9 mouse cellular contexts compared by ENCODE assay signal in the genomic region with DNA sequence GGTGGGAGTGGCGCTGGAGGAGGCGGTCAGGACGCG. TPM values are rescaled to one million over a fixed set of nuclear protein-coding genes. Genes with fewer than 3 reads are reported as not detected.
A peak's percentile ranks its signal among the peaks of the same experiment; 100 is the strongest.
DNase-seq lines count a peak whose midpoint lies in the region; ATAC-seq and TF ChIP-seq lines count a peak whose summit lies in the region.
"Had no signal": no experiment of that assay in that cellular context is flagged by ENCODE, and none has a peak within 500 bp of the region (broad histone marks: within the 10 kb centered on the region; RNA-seq: fewer than 3 reads in every experiment).

Adora2a (plus strand) TSS at position 6 of the 36 bp plus-strand sequence.

- TF ChIP-seq POLR2A in bone marrow macrophage, adult 2 months (IDR thresholded peaks at IDR 0.05; ENCODE audit: borderline replicate concordance, low read depth, low read length) = no peak

- WGBS in kidney, embryonic 14.5 days = 0% methylated on average over 3 of the region's 4 CpGs
- 3% methylated on average over 4 of the region's 4 CpGs for WGBS in hindbrain, embryonic 10.5 days
- 0% methylated on average over 4 of the region's 4 CpGs for WGBS in midbrain, embryonic 10.5 days

- no peak for DNase-seq in kidney, postnatal 4 days
- no peak for DNase-seq in hindbrain, embryonic 10.5 days (ENCODE audit: low spot score)
- no peak for DNase-seq in midbrain, embryonic 10.5 days (ENCODE audit: low spot score)
- DNase-seq in retina, postnatal 1 day = no peak
- no peak for DNase-seq in gastrocnemius, postnatal 10 days

- TF ChIP-seq CTCF in bone marrow macrophage, adult 2 months (IDR thresholded peaks at IDR 0.05; ENCODE audit: low read depth, low read length) = no peak

- H3K27me3 ChIP-seq in kidney, embryonic 14.5 days (ENCODE audit: control insufficient read depth, insufficient read depth, low read length) = peaks cover 19% of the 10 kb centered on the region
- H3K27me3 ChIP-seq in hindbrain, embryonic 10.5 days (ENCODE audit: insufficient read depth, poor library complexity, severe bottlenecking) = peaks cover 53% of the 10 kb centered on the region
- H3K27me3 ChIP-seq in midbrain, embryonic 10.5 days (ENCODE audit: low read depth, poor library complexity, severe bottlenecking) = peaks cover 46% of the 10 kb centered on the region

- peak within 1 kb of the TSS; percentile 55 for H3K9ac ChIP-seq in kidney, embryonic 14.5 days (ENCODE audit: low read depth, low read length)

- no peak for ATAC-seq in kidney, embryonic 14.5 days (ENCODE audit: low FRiP score, low TSS enrichment)
- no peak for ATAC-seq in granulocyte monocyte progenitor cell, adult 5-6 weeks (replicated peaks; ENCODE audit: poor library complexity, severe bottlenecking)

- H3K4me3 ChIP-seq in kidney, embryonic 14.5 days (ENCODE audit: low read length) = peak within 1 kb of the TSS; percentile 46
- H3K4me3 ChIP-seq in bone marrow macrophage, adult 2 months (ENCODE audit: insufficient read depth, low read length) = peak within 1 kb of the TSS; percentile 30
- H3K4me3 ChIP-seq in hindbrain, embryonic 10.5 days = peak within 1 kb of the TSS; percentile 56
- peak within 1 kb of the TSS; percentile 57 for H3K4me3 ChIP-seq in midbrain, embryonic 10.5 days

- H3K9me3 ChIP-seq in kidney, embryonic 14.5 days (ENCODE audit: control insufficient read depth, low read length) = no peaks in the 10 kb centered on the region
- no peaks in the 10 kb centered on the region for H3K9me3 ChIP-seq in hindbrain, embryonic 10.5 days
- H3K9me3 ChIP-seq in midbrain, embryonic 10.5 days (replicated peaks) = no peaks in the 10 kb centered on the region

- H3K4me1 ChIP-seq in kidney, embryonic 14.5 days (ENCODE audit: control insufficient read depth, insufficient read depth, low read length) = peaks cover 20% of the 10 kb centered on the region
- peaks cover 3% of the 10 kb centered on the region; the same call in 1 of the 2 replicates for H3K4me1 ChIP-seq in bone marrow macrophage, adult 2 months (ENCODE audit: control insufficient read depth, insufficient read depth, low read length)
- H3K4me1 ChIP-seq in hindbrain, embryonic 10.5 days (replicated peaks) = peaks cover 35% of the 10 kb centered on the region
- H3K4me1 ChIP-seq in midbrain, embryonic 10.5 days = peaks cover 19% of the 10 kb centered on the region

- peaks cover 2% of the 10 kb centered on the region for H3K36me3 ChIP-seq in kidney, embryonic 14.5 days (ENCODE audit: control insufficient read depth, insufficient read depth, low read length)
- peaks cover 17% of the 10 kb centered on the region for H3K36me3 ChIP-seq in hindbrain, embryonic 10.5 days
- peaks cover 15% of the 10 kb centered on the region for H3K36me3 ChIP-seq in midbrain, embryonic 10.5 days

- peak within 1 kb of the TSS; percentile 68 for H3K4me2 ChIP-seq in kidney, embryonic 14.5 days (replicated peaks; ENCODE audit: low read depth, low read length)

- H3K27ac ChIP-seq in kidney, embryonic 14.5 days (ENCODE audit: low read depth, low read length) = peak within 1 kb of the TSS; percentile 37; the same call in 1 of the 2 replicates
- no peak within 1 kb of the TSS for H3K27ac ChIP-seq in bone marrow macrophage, adult 2 months (ENCODE audit: insufficient read depth, low read depth, low read length)
- peak within 1 kb of the TSS; percentile 74 for H3K27ac ChIP-seq in hindbrain, embryonic 10.5 days
- peak within 1 kb of the TSS; percentile 68 for H3K27ac ChIP-seq in midbrain, embryonic 10.5 days (replicated peaks)

RNA-seq across cellular contexts. Expression of gene Adora2a, which starts in this region (rescaled TPM):
- 5.3 and 7.1 TPM in 2 replicates for polyA plus RNA-seq in kidney, embryonic 14.5 days (2014; fragmentation: Nextera tagmentation; extraction: Ambion mirVana)
- polyA plus RNA-seq in bone marrow macrophage, adult 2 months (2012; ENCODE audit: insufficient read depth, insufficient read length, missing spikeins) = 0.91 and 1.4 TPM in 2 replicates
- 2.2 and 2.4 TPM in 2 replicates for polyA plus RNA-seq in hindbrain, embryonic 10.5 days (2016; fragmentation: Nextera tagmentation; extraction: Ambion mirVana)
- polyA plus RNA-seq in midbrain, embryonic 10.5 days (2016; fragmentation: Nextera tagmentation; extraction: Ambion mirVana) = 1.5 and 2.1 TPM in 2 replicates
- total RNA-seq in granulocyte monocyte progenitor cell, adult 5-6 weeks (2014; fragmentation: Nextera tagmentation) = 0.79 and 0.80 TPM in 2 replicates
- total RNA-seq in granulocyte monocyte progenitor cell, adult 5-6 weeks (2017) = 1.1 and 2.4 TPM in 2 replicates
- 1 to 10 TPM; 4.3 to 6.2 TPM for total RNA-seq in gastrocnemius, postnatal 10 days (2021)
- total RNA-seq: MEL had no signal
